Mouse (Mus musculus): ENCODE data around the gene Tiam2.

Gene Tiam2

DNA sequence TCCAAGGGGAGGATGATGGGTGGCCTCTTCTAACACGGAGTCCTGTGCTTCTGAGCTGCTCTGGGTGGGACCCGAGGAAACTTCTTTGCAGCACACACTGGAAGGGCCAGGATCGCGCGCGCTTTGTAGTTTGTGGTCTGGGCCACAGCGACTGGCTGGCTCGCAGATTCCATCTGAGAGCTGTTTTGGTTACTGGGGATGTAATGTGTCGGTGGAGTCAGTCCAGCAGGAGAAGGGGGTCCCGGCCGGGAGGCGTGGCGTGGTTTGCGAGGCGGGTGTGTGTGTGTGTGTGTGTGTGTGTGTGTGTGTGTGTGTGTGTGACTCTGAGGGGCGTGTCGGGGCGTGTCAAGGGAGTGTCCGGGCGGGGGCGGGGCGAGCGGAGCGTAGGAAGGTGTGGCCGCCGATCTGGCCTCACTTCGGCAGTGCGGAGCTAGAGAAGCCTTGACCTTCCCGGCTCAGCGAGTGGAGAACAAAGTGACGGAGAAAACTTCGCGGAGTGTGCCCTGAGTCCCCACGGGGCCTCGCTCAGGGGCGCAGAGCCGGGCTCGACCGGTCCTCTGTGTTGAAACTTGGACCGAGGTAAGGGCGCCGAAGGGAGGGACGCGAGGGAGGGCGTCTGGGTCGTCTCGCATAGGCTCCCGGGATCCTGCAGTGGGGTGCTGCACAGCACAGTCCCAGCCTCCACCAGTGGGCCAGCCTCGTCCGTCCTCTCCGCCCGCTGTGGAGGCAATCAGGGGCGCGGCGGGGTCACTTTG is at the start of gene Tiam2:
TSS of gene Tiam2 (plus strand) at position 426 of the 755 bp plus-strand sequence.
- peak; percentile 62 for DNase-seq (ENCODE audit: low read depth, low spot score)
- H3K36me3 ChIP-seq (ENCODE audit: control insufficient read depth, insufficient read depth, low read length, poor library complexity, severe bottlenecking), result no peaks in the 10 kb centered on the region
- H3K27me3 ChIP-seq (ENCODE audit: control insufficient read depth, insufficient read depth, low read length, poor library complexity, severe bottlenecking), result no peaks in the 10 kb centered on the region

DNA sequence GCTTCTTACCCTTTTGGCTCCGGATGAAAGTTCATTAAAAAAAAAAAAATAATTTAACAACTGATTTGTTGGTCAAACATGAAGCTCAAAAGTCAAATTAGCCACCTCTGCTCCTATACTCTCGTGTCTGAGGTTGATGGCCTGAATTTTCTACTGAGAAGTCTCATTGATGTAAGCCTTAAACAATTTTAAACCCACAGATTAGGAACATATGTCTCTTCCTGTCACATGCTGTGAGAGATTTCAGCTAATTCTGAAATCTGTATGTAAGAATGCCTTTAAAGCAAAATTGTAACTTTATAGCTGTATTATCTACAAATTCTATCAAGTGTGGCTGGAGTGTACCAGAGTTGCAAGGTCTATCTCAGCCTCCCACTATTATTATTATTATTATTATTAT is 46.1 kb upstream of the Tiam2 start:
- no peak for DNase-seq (ENCODE audit: low read depth, low spot score)
- H3K27me3 ChIP-seq (ENCODE audit: control insufficient read depth, insufficient read depth, low read length, poor library complexity, severe bottlenecking), result no peaks in the 10 kb centered on the region
- H3K36me3 ChIP-seq (ENCODE audit: control insufficient read depth, insufficient read depth, low read length, poor library complexity, severe bottlenecking), result no peaks in the 10 kb centered on the region

DNA sequence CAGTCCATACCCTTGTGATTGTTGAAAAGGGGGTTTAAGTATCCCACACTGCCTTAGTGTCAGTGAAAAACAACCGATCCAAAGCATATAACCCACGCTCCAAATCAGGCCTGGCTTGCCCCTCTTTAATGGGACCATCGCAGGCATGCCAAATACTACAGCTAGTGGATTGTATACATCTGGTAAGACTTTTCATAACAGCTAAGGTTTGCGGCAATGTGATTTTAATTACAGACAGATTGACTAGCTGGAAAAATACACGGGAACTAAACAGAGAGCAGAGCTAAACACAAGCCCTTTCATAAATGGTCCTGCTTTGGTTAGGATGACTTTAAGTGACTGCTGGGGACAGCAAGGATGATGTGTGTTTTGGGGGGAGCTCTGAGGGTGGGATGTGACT is 44.4 kb upstream of the Tiam2 start:
- Histone ChIP-seq H3K27me3 (ENCODE audit: control insufficient read depth, insufficient read depth, low read length, poor library complexity, severe bottlenecking) (no peaks in the 10 kb centered on the region), H3K36me3 (ENCODE audit: control insufficient read depth, insufficient read depth, low read length, poor library complexity, severe bottlenecking) (no peaks in the 10 kb centered on the region)
- DNase-seq (ENCODE audit: low read depth, low spot score), result no peak

DNA sequence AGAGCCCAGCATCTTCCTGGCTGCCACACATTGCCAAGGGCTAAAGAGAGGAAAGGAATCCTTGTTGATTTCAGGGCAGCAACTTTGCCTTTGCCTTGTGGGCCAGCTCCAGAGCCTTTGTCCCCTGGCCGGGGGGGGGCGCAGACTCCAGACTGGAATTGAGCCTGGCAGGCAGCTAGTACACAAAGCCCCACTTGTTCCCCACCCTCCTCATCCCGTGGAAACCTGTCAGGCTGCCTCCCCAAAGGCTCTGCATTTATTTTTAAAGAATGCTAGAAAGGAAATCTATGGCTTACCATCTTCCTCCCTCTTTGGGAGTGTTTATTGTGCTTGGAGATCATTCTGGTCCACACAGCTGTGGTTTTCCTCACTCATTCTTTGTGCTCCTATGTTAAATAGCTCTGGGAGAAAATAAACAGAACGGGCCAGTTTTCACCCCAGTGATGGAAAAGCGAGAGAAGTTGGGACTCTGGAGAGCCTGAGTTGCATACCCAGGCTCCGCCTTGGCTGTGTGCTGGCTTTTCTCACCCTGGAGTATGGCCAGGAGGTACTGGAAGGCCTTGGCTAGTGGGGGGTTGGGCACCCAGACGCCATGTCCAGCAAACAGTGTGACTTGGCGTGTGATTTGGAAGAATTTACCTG is 41.2 kb upstream of the Tiam2 start:
- DNase-seq (ENCODE audit: low read depth, low spot score), result no peak
- Histone ChIP-seq H3K27me3 (ENCODE audit: control insufficient read depth, insufficient read depth, low read length, poor library complexity, severe bottlenecking) (no peaks in the 10 kb centered on the region), H3K36me3 (ENCODE audit: control insufficient read depth, insufficient read depth, low read length, poor library complexity, severe bottlenecking) (no peaks in the 10 kb centered on the region)

DNA sequence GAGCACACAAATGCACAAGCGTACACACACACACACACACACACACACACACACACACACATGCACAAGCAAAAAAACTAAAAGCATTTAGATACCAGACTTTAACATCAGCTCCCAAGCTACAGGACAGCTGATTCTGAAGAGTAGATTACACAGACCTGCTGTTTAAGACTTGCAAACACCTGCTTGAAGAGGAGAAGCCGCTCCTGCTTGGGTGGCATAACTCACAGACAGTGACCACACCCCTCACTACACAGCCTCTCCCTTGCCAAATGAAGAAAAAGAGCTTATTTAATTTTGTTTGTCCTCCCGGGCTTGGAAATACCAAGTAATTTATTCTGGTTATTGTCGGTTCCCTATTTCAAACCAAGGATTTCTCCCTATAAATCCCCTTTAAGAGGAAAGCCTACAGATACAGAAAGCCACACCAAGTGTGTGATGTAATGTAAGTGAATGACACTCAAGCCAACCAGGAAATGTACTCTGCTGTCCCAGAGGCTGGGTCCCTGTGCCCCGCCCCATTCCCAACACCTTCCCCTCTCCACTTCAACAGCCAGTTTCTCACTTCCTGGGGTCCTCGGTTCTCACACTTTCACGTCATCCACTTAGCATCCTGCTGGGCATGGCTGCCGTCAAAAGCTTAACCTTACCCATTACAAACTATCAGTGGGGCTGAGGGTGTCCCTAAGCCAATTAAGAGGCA is 40.1 kb upstream of the Tiam2 start:
- Histone ChIP-seq H3K36me3 (ENCODE audit: control insufficient read depth, insufficient read depth, low read length, poor library complexity, severe bottlenecking) (no peaks in the 10 kb centered on the region), H3K27me3 (ENCODE audit: control insufficient read depth, insufficient read depth, low read length, poor library complexity, severe bottlenecking) (no peaks in the 10 kb centered on the region)
- DNase-seq (ENCODE audit: low read depth, low spot score), result no peak

DNA sequence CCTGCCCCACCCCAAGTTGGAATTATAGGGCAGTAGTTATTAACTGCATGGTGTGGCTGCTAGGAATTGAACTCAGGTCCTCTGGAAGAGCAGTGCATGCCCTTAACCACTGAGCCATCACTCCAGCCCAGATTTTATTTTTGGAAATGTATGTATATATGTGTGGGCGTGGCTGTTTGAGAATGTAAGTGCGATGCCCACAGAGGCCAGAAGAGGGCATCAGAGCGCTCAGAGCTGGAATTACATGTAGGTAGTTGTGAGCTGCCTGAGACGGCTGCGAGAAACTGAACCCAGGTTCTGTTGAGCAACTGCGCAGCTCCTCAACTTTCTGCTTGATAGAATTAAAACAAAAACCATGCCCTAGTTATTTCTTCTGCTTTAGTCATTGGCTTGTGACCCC is 38.0 kb upstream of the Tiam2 start:
- H3K36me3 ChIP-seq (ENCODE audit: control insufficient read depth, insufficient read depth, low read length, poor library complexity, severe bottlenecking), result no peaks in the 10 kb centered on the region
- no peaks in the 10 kb centered on the region for H3K27me3 ChIP-seq (ENCODE audit: control insufficient read depth, insufficient read depth, low read length, poor library complexity, severe bottlenecking)
- DNase-seq (ENCODE audit: low read depth, low spot score), result peak; percentile 72

DNA sequence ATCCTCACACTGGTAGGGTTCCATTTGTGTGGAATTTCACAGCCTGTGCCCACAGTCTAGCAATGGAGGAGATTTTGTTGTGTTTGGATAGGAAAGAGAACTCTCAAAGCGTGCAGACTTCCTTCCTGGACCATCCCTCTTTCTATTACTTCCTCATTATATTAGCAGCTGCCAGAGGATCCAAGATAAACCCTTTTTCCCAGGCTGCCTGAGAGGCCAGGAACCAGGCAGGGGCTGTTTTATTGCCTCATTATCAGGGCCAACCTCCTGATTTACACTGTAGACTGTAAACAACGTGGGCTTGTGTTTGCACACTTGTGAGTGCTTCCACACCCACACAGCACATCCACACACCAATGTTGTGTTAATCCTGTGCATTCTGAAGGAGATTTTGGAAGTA is 31.3 kb upstream of the Tiam2 start:
- no peak for DNase-seq (ENCODE audit: low read depth, low spot score)
- no peaks in the 10 kb centered on the region for H3K27me3 ChIP-seq (ENCODE audit: control insufficient read depth, insufficient read depth, low read length, poor library complexity, severe bottlenecking)
- H3K36me3 ChIP-seq (ENCODE audit: control insufficient read depth, insufficient read depth, low read length, poor library complexity, severe bottlenecking), result no peaks in the 10 kb centered on the region

DNA sequence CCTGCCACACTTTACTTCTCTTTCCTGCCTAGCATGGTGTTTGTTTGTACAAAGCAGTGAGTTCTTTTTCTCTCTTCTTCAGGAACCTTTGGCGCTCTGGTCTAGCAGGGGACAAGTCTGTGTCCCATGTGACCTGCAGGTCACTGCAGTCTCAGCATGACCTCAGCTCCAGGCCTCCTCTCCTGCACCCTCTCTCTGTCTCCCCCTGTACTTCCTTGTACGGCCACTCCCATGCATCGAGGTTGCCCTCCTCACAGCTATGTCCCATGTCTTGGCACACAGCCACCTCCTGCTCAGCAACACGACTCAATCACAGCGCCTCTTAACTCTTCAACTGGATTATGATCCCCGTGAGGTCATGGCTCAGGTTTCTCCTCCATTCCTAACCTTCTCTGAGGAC is 26.9 kb upstream of the Tiam2 start:
- no peak for DNase-seq (ENCODE audit: low read depth, low spot score)
- no peaks in the 10 kb centered on the region for H3K36me3 ChIP-seq (ENCODE audit: control insufficient read depth, insufficient read depth, low read length, poor library complexity, severe bottlenecking)
- H3K27me3 ChIP-seq (ENCODE audit: control insufficient read depth, insufficient read depth, low read length, poor library complexity, severe bottlenecking), result no peaks in the 10 kb centered on the region

DNA sequence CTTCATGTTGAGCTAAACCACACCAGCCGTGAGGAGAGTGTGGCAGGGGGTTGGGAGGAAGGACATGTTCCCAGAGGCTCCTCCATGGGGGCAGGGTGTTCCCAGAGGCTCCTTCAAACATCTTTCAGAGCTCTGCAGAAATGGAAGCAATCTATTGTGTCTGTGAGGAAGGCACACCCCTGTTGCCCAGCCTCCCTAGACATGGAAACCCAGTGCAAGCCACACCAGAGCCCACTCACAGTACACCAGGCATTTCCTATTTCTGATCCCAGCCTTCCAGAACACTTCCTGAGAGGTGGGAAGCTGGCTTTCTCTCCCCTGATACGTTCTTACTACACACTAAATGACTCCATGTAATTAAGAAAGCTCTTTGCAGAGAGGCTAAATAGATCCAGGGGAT is 20.4 kb upstream of the Tiam2 start:
- no peaks in the 10 kb centered on the region for H3K36me3 ChIP-seq (ENCODE audit: control insufficient read depth, insufficient read depth, low read length, poor library complexity, severe bottlenecking)
- H3K27me3 ChIP-seq (ENCODE audit: control insufficient read depth, insufficient read depth, low read length, poor library complexity, severe bottlenecking), result no peaks in the 10 kb centered on the region
- DNase-seq (ENCODE audit: low read depth, low spot score), result no peak

DNA sequence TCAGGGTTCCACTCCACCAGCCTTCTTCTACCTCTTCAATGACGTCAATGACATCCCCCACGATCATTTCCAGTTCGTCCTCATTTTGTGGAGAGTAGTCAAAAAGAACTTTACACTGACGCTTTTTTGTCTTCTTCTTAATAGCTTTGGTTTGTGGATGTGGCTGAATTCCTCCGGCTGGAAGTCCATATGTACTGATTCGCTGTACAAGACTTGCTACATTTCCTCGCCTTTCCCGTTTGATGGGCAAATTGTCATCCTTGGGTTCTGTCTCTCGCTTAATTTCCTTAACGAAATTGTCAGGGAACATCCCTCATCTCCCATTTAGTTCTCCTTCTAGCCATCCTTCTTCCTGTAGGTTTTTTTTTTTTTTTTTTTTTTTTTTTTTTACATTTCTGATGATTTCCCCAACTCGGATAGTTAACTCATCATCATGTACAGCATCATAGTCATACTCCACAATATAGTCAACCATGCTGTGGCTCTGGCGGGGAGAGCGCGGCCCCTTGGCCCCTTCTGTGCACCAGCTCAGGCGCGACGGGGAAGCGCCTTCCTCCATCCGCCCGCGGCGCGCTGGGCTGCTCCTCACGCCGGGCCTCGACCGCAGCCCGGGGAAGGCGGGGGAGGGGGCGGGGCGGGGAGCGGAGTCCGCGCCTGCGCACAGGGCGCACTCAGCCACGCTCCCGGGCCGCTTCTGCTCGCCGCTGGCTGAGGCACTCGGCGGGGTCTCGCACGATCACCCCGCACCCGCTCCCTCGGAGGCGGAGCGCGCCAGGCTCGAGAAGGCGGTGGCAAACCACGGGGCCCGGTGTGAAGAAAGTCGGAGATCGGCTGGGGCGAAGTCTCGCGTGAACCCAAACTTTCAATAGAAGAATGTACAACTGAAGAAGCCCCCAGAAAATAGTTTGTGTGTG is 12.4 kb upstream of the Tiam2 start:
- DNase-seq (ENCODE audit: low read depth, low spot score), result peak; percentile 83
- Histone ChIP-seq H3K27me3 (ENCODE audit: control insufficient read depth, insufficient read depth, low read length, poor library complexity, severe bottlenecking) (no peaks in the 10 kb centered on the region), H3K36me3 (ENCODE audit: control insufficient read depth, insufficient read depth, low read length, poor library complexity, severe bottlenecking) (no peaks in the 10 kb centered on the region)

DNA sequence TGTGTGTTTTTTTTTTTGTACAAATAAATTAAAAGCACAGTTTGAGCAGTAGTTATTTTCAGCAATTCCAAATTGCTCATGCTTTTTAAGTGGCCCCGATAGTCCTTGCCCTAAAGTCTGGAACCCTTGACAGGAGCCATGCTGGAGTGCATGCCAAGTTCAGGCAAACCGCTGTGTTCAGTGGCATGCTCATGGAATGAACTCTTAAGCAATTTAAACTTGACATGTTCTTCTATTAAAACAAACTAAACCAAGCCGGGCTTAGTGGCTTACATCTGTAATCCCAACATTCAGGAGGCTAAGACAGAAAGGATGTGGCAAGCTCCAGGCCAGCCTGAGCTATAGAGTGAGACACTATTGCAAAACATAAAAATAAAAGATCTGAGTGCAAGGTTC is 11.8 kb upstream of the Tiam2 start:
- no peak for DNase-seq (ENCODE audit: low read depth, low spot score)
- Histone ChIP-seq H3K27me3 (ENCODE audit: control insufficient read depth, insufficient read depth, low read length, poor library complexity, severe bottlenecking) (no peaks in the 10 kb centered on the region), H3K36me3 (ENCODE audit: control insufficient read depth, insufficient read depth, low read length, poor library complexity, severe bottlenecking) (no peaks in the 10 kb centered on the region)

DNA sequence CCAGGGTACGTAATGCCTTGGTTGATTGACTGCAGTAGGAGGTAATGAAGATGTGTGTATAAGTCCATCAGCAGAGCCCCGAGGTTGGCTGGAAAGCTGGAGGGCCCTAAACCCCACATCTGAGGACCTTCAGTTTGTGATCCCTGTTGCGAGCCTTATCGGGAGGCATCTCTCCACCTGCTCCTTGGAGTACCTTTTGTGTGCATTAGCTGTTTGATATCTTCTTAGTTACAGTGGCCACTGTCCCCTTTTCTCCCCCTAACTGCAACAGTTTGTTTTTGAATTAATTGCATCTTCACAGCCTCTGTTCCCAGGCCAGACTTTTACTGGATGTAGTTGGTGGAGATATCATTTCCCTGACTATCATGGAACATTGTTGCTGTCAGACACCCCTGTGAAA is 10.8 kb upstream of the Tiam2 start:
- no peak for DNase-seq (ENCODE audit: low read depth, low spot score)
- Histone ChIP-seq H3K27me3 (ENCODE audit: control insufficient read depth, insufficient read depth, low read length, poor library complexity, severe bottlenecking) (no peaks in the 10 kb centered on the region), H3K36me3 (ENCODE audit: control insufficient read depth, insufficient read depth, low read length, poor library complexity, severe bottlenecking) (no peaks in the 10 kb centered on the region)

DNA sequence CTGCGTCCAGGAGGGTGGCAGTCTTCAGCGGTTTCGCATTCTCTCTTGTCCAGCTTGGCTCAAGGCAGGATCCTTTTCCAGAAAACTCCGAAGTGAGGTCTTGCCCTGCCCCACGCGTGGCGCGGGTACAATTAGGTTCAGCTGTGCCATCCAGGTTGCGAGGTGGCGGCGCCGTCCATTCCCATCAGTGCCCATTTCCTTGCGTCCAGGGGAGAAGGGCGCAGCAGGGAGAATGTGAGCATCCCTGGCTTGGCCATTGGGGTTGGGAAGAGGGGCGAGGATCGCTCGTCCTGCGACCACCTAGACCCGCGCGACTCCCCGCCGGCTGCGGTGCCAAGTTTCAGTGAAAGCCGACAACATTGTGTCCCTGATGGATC is 518 bp downstream of the Tiam2 start:
- H3K36me3 ChIP-seq (ENCODE audit: control insufficient read depth, insufficient read depth, low read length, poor library complexity, severe bottlenecking), result no peaks in the 10 kb centered on the region
- DNase-seq (ENCODE audit: low read depth, low spot score), result no peak
- no peaks in the 10 kb centered on the region for H3K27me3 ChIP-seq (ENCODE audit: control insufficient read depth, insufficient read depth, low read length, poor library complexity, severe bottlenecking)

DNA sequence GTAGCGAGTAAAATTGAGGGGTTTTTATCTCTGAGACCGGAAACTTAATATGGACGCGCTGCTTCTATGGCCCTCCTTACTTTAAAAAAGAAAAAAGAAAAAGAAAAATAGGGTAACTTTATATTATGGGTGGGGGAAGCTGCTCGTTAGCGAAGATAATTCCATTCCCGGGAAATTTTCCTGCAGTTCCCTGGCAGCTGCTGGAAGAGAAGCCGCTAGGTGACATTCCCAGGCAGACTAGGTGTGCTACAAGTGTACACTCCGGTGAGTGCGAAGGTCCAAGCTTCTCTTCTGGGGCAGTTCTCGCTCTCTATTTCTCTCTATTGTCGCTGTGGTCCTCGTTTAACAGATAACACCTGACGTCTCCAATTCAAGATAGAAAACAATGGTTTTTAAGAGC is 962 bp downstream of the Tiam2 start:
- Histone ChIP-seq H3K36me3 (ENCODE audit: control insufficient read depth, insufficient read depth, low read length, poor library complexity, severe bottlenecking) (no peaks in the 10 kb centered on the region), H3K27me3 (ENCODE audit: control insufficient read depth, insufficient read depth, low read length, poor library complexity, severe bottlenecking) (no peaks in the 10 kb centered on the region)
- no peak for DNase-seq (ENCODE audit: low read depth, low spot score)

Data from splenic B cell, adult 2 months (primary cell).